Mouse (Mus musculus) right cerebral cortex, adult 18-20 months (tissue): ENCODE results near the gene Gm3685.
"Not testable (repeated sequence)": the region's sequence is repeated elsewhere in the genome, so short reads cannot be mapped to it uniquely, and the experiment has no call there.

Source experiments
- DNase-seq: peaks from one replicate; pipeline ENCODE4 v3.0.0; 2022; ENCODE audit warnings: mixed read lengths

The Gm3685 gene

GRCm38 (mm10) chr14:7044870-7045269 lies at the start of gene Gm3685:
Gm3685 (minus strand) TSS chr14:7044970.
- DNase-seq = not testable (repeated sequence)

- DNase-seq = peak; percentile 5
Observed at GRCm38 (mm10) chr14:7026781-7027749, 17.7 kb downstream of the Gm3685 start, which contains the start of gene Gm10406. Gm10406 (minus strand) TSS chr14:7027449.

GRCm38 (mm10) chr14:7026274-7026673 lies 18.5 kb downstream of the Gm3685 start:
- peak; percentile 7 for DNase-seq
